Mouse (Mus musculus) thymus, postnatal 4 days (tissue): ENCODE measurements around the gene Acss2.
"Not testable (repeated sequence)": the region's sequence is repeated elsewhere in the genome, so short reads cannot be mapped to it uniquely, and the experiment has no call there.

Experiments
- DNase-seq: peaks from one replicate; pipeline ENCODE4 v3.0.0; 2021

The Acss2 gene

DNA sequence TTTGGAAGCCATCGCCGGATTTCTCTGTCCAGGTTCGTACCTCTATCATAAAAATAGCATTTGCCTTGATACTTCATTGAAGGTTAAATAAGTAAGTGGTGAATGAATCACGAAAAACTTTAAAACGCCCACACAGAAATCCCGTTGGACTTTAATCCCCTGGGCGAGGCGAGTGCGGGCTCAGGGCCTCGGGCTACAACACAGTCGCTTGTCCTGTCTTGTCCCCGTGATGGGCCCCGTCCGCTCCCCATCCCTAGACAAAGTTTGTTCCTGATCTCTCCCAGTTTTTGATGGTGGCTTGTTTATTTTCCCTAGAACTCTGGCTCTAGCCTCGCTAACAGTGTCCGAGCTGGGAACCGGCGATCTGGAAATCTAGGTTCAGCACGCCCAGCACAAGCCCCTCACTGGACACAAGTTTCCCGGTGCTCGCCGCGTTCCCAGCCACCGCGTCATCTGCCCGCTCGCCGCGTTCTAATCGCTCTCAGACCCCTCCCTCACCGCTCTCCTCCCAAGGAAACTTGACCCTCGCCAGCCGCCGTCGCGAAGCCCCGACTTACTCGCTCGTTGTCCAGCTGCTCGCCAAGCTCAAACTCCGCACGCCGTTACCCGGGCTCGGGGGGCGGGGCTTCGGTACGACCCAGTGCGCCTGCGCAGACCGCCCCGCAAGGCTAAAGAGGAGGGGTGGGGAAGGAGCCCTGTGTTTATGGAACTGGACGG is 74.5 kb downstream of the Acss2 start, which contains the start of gene Gss:
TSS of gene Gss (minus strand) at position 674 of the 717 bp plus-strand sequence.
- peak; percentile 99 for DNase-seq

DNA sequence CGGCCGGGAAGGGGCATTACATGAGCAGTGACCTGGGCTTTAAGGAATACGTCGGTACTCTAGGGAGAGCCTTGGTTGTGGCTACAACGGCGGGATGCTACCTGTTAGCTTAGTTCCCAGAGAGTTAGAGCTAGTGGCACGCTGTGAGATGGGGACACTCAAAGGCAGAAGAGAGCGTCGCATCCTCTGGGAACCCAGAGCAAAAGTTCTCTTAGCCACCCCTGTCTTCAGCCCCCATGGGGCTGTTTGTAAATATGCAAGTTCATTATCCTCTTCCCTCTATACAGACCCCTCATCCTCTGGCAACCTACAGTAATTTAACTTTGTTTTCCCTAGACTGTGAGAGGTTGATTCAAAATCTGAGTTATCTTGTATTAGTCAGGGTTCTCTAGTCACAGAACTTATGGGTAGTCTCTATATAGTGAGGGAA is 75.1 kb downstream of the Acss2 start:
- DNase-seq, result no peak

DNA sequence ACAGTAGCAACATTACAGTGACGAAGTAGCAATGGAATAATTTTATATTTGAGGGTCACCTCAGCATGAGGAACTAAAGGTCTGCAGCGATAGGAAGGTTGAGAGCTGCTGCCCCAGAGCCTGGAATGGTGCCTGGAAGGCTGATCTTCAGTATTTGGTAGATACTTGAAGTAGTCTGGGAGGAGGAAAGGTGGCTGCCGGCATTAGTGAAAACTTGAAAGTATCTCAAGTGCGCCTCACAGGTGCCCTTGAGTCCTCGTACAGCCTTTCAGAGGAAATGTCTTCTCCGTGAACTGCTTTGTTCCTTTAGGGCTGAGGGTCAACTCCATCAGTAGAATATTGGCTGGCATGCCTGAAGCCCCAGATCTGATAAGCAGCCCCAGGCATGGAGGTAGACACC is 77.8 kb downstream of the Acss2 start:
- no peak for DNase-seq

DNA sequence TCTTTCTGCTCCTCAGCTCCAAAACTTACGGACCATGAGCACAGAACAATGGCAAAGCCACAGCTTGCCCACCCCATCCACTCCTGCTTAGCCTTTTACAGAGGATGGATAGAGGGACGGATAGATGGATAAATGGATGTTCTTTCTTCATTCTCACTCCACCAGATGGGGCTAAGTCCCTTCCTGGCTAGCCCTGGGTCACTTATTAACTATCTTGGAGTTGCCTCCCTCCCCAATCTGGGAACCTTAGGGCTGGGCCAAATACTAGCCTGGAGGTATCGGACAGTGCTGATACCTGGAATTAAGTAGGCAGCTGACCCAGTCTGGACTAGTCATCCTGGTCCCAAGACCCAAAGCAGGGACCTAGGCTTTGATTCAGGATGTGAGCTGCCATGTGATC is 86.0 kb downstream of the Acss2 start:
- DNase-seq, result no peak

DNA sequence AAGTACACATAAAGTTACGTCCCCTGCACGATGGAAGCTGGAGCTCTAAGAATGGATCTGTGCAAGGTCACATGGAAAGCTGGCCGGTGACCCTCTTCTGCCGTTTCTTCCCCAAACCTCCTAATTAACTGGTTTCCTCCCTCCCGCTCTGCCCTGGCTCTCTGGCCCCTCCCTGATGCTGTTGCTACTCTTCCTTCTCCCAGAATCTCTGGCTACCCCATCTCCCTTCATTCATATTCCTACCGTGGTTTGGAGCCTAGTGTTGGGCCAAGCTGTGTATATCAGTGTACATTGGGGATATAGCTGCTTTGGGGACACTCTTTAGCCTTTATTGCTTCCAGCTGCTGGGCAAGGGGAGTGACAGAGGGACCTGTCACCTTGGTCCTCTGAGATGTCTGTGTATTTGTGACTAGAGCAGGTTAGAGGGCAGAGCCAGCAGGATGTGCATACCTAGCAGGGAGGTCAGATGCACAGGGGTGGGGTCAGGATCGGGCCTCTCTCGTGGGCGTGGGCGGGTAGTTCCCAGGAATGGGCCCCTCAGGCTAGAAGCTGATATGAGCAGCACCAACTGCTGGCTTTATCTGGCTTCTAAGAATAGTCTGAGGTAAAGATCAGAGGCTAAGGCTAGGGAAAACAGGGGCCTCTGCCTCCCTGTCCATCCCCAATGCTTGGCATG is 87.0 kb downstream of the Acss2 start:
- no peak for DNase-seq

DNA sequence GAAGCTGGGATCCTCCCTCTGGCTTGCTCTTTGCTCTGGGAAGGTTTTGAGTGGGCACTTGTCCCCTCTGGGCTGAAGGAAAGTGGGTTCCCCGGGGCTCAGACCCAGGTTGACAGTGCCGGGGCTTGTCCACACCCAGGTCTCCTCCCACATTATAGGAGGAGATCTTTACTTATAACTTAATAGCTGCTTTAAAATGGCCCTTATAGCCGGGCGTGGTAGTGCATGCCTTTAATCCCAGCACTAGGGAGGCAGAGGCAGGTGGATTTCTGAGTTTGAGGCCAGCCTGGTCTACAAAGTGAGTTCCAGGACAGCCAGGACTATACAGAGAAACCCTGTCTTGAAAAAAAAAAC is 87.5 kb downstream of the Acss2 start:
- not testable (repeated sequence) for DNase-seq

DNA sequence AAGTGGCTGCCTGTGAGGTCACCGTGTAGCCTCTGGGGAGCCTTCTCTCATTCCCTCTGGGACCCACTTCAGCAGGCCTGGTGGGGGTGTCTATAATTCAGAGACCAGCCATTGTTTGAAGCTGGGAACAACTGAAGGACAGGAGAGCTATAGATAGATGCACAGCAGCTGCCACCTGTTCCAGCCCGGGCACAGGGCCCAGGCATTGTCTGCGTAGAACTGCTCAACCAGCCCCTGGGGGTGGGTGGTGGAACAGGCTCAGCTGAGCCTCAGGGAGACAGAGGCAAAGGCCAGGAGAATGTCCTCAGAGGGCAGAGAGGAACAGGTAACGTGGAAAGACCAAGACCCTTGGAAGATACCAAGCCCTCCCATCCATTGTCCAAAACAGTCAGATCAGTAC is 88.6 kb downstream of the Acss2 start:
- DNase-seq, result no peak

DNA sequence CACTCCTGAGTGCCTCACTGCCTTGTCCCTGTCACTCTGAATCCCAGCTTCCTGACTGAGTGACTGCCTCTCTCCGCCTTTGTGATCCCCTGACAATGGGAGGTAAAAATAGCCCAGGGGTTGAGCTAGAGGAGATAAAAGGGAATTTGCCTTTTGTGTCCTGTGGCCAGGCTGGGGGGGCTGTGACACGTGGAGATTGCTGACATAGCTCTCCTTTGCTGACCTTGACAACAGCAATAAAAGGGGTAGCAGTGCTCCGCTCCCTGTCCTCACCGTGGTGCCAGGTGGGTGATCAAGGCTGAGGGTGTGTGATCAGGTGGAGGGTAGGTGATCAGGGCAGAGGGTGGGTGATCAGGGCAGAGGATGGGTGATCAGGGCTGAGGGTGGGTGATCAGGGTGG is 93.2 kb downstream of the Acss2 start, which contains the start of gene Myh7b:
TSS of gene Myh7b (plus strand) at position 235 of the 400 bp plus-strand sequence.
- DNase-seq, result no peak

DNA sequence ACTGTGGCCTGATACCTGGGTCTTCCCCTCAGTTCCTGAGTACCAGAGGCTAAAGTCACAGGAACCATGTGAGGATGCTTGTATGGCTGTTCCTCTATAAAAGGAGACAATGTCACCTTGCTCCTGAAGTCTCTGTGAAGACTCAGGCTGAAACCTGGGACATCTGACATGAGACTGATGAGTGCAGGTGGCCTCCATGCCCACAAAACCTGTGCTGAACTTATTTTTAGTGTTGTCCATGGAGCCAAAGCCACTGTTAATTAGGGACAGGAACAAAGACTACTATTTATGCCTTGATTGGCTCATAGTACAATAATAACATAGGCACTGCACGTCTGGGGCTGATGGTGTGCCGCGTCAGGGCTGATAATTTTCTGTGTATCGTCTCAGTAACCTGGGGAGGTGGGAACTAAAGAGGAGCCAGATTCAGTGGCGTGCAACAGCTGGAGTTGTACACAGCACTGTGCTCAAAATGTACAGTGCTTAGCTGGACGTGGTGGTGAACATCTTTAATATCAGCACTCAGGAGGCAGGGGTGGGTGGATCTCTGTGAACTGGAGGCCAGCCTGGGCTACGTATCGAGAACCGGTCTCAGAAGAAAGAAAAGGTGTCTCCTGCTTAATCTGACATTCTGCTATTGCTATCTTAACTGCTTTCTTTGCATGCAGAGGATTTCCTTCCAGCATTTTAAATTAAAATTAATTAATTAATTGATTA is 94.2 kb downstream of the Acss2 start:
- DNase-seq, result no peak

DNA sequence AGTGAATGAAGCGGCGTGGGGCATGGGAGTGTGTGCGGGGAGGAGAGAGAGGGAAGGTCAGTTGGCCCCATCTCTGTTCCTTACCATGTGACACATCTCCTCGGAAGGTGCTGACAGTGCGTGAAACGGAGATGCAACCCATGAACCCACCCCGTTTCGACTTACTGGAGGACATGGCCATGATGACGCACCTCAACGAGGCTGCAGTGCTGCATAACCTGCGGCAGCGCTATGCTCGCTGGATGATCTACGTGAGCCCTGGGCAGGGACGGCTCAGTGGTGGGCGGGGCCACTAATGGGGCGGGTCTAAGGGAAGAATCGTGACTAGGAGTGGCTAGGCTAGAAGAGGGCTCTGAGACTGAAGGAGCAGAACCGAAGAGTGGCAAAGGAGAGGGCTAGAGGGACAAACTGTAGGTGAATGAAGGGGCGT is 95.6 kb downstream of the Acss2 start:
- peak; percentile 85 for DNase-seq

DNA sequence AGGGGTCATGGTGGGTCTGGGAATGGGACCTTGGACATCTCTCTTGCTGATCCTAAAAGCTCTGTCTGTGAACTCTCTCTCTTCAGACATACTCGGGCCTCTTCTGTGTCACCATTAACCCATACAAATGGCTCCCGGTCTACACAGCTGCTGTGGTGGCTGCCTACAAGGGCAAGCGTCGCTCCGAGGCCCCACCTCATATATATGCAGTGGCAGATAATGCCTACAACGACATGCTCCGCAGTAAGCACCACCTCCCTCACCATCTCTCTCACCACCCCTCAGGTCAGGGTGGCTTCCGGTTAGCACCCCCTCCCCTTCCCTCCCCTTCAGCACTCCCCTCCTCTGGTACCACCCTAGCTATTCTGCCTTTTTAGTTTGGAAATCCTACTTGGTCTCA is 96.2 kb downstream of the Acss2 start:
- DNase-seq, result no peak

DNA sequence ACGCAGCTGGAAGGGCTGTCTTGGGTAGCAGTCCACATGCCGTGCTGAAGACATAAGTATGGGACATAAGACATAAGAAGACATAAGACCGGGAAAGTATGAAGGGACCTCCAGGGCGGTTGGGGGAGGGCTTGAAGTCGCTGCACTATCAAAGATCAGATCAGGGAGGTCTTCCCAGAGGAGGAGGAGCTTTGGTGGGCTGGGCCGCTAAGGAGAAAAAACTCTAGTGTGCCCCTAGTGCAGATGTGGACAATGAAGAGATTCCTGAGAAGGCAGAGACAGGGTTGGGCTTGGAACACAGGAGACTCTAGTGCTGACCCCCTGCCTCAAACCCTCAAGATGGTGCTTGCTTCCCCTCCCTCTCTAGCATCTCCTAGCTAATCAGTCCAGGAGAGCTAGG is 99.2 kb downstream of the Acss2 start:
- no peak for DNase-seq

DNA sequence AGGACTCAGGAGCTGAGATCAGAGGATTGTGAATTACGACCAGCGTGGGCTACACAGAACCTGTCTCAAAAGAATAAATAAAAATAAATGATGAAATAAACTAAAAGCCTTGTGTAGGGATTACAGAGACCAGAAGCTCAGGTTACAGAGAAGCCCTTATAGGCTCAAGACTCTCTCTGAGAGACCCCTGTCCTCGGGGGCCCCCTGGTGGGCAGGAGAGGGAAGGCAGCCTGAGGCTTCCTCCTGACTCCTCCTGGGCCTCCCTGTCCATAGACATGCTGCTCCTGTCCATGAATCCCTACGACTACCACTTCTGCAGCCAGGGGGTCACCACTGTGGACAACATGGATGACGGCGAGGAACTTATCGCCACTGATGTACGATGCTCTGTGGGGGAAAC is 102.1 kb downstream of the Acss2 start:
- DNase-seq, result peak; percentile 96

DNA sequence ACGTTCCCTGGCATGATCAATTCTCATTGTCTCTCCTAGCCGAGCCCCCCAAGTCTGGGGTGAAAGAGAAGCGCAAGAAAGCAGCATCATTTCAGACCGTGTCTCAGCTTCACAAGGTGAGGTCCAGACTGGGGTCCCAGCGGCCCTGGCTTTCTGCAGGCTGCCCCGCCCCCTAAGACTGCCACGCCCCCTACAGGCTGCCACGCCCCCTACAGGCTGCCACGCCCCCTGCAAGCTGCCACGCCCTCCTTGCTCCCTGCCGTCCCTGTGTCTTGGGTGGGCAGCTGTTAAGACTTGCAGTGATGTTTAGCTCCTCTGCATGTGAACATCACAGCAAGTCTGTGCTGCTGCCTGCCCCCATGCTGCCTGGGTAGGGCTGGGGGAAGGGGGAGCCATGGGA is 104.9 kb downstream of the Acss2 start:
- DNase-seq, result no peak

DNA sequence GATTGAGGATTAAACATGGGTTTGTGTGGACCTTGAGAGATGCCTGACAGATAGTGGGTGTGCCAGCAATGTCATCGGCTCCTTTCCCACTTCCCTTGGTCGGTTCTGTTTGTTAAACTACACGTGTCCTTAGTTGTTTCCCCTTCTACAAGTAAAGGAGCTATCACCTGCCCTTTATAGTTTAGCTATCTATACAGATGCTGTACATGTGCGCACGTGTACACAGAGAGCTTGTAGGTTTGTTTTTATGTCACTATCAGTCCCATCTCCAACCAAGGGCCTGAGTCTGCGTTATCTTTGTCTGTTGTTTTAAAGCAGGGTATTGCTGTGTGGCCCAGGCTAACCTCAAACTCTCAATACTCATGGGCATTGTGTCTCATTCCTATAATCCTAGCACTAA is 106.2 kb downstream of the Acss2 start:
- no peak for DNase-seq

DNA sequence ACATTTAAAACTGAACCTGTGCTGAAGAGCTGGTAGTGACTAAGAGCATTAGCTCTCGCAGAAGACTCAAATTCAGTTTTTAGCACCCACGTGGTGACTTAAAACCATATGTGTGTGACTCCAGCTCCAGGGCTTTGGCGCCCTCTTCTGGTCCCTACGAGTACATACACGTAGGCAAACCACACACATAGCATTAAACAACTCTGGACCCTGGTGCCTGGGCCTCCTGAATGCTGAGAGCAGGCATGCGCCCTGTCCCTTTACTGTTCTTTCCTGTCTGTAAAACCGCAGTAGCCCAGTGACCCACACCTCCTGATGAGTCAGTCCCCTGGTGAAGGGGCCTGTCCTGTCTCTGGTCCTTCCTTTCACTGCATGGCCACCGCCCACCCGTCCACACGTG is 107.0 kb downstream of the Acss2 start:
- DNase-seq, result peak; percentile 71

DNA sequence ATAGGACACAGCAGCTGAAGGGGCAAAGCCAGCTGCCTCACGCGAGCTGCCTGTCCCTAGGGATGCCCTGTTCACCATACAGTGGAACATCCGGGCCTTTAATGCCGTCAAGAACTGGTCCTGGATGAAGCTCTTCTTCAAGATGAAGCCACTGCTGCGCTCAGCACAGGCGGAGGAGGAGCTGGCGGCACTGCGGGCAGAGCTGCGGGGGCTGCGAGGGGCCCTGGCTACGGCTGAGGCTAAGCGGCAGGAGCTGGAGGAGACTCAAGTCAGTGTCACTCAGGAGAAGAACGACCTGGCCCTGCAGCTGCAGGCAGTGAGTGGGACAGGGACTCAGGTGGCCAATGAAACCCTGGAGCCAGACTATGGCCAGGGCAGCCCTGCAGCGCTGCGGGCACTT is 108.5 kb downstream of the Acss2 start:
- no peak for DNase-seq

DNA sequence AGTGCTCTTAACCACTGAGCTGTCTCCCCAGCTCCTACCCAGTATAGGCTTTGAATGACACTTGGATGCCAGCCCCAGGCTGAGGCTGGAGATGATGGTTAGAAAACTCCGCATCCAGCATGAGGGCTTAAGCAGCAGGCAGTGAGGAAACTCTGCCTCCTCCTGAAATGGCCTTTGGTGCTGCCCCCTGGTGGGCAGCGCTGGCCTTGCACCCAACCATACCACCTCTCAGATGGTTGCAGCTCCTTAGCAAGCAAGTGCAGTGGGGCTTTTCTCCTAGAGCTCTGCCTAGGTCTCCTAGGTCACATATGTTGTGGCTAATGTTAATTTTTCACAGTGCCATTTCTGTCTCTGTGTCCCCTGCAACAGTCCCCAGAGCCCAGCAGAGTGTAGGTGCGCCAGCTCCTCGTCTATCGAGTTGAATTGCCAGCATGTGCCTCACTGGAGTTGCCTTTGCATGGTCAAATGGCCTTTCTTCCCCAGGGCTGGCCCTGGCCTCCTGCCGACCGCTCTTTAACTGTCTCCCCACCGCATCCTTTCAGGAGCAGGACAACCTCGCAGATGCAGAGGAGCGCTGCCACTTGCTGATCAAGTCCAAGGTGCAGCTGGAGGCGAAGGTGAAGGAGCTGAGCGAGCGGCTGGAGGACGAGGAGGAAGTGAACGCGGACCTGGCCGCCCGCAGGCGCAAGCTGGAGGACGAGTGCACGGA is 109.4 kb downstream of the Acss2 start:
- DNase-seq, result peak; percentile 87

DNA sequence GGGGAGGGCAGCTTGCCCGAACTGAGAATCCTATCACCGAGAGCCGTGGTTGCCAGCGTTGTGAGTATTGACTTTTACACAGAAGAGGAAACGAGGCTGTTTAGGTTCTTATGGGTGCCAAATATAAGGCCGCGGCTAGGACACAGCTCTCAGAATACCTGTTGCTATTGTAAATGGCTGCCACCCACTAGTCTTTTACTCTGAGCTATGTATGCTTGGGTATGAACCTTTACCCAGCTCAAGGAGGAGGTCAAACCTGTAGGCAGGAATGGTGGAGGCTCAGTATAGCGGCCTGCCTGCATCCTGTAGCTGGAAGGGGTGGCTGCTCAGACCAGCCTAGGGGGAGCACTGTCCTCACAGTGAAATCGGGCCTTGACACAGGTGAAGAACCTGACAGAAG is 110.4 kb downstream of the Acss2 start:
- no peak for DNase-seq

DNA sequence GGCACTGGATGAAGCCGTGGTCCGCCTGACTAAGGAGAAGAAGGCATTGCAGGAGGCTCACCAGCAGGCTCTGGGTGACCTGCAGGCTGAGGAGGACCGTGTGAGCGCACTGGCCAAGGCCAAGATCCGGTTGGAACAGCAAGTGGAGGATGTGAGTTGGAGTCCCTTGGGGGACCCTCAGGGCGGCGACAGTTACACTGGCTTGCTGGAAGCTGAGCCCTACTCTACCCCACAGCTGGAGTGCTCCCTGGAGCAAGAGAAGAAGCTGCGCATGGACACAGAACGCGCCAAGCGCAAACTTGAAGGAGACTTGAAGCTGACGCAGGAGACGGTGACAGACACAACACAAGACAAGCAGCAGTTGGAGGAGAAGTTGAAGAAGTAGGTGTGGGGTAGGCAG is 110.8 kb downstream of the Acss2 start:
- no peak for DNase-seq

DNA sequence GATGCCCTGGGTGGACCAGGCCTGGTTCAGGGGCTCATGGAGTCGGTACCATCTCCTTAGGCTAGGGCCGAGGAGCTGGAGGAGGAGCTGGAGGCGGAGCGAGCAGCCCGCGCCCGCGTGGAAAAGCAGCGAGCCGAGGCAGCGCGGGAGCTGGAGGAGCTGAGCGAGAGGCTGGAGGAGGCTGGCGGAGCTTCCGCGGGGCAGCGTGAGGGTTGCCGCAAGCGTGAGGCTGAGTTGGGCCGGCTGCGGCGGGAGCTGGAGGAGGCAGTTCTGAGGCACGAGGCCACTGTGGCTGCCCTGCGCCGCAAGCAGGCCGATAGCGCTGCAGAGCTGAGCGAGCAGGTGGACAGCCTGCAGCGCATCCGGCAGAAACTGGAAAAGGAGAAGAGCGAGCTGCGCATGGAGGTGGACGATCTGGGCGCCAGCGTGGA is 111.5 kb downstream of the Acss2 start:
- DNase-seq, result peak; percentile 54

DNA sequence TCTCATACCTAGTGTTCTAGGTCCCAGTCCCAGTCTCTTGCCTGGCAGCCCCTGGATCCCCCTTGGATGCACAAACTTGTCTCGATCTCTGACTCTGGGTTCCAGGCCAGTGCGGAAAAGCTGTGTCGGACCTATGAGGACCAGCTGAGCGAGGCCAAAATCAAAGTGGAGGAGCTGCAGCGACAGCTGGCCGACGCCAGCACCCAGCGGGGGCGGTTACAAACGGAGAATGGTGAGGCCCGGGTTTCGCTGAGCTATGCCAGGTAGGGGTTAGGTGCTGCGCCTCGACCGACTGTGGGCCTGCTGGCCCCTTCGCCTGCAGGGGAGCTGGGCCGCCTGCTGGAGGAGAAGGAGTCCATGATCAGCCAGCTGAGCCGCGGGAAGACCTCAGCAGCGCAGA is 112.4 kb downstream of the Acss2 start:
- DNase-seq, result no peak
